Mouse (Mus musculus) G1E (cell line): ENCODE data around the gene Kat6b. TPM values are rescaled to one million over a fixed set of nuclear protein-coding genes. Genes with fewer than 3 reads are reported as not detected.

Experiments used
- ATAC-seq: 2 replicates; pipeline ENCODE4 v1.8.0; 2016; ENCODE audit warnings: mild to moderate bottlenecking; ENCODE audit not compliant: insufficient number of reproducible peaks, poor library complexity, low FRiP score, severe bottlenecking; ENCODE audit errors: extremely low read depth
- DNase-seq: peaks from one replicate; pipeline ENCODE4 v3.0.0; 2012; ENCODE audit warnings: low spot score
- H3K27me3 ChIP-seq: 2 replicates; pipeline ENCODE4 v1.6.1; 2012; ENCODE audit warnings: mild to moderate bottlenecking, low read length, inconsistent platforms; ENCODE audit not compliant: insufficient read depth
- H3K36me3 ChIP-seq: replicated peaks from 2 replicates; pipeline ENCODE3; 2012; ENCODE audit warnings: mild to moderate bottlenecking, inconsistent platforms
- H3K4me1 ChIP-seq: 2 replicates; pipeline ENCODE4 v1.6.1; 2012; ENCODE audit warnings: low read depth, low read length, inconsistent platforms, mixed read lengths; ENCODE audit not compliant: insufficient read depth
- H3K4me3 ChIP-seq: 2 replicates; pipeline ENCODE4 v1.5.1; 2012; ENCODE audit warnings: low read depth, mild to moderate bottlenecking, inconsistent platforms, low read length, moderate library complexity, mixed read lengths
- H3K9me3 ChIP-seq: replicated peaks from 2 replicates; pipeline ENCODE4 v1.6.1; 2012; ENCODE audit warnings: inconsistent platforms
- CTCF ChIP-seq: IDR thresholded peaks from 2 replicates; pipeline ENCODE4 v1.5.1; 2012; ENCODE audit warnings: low read depth, low read length, inconsistent platforms, mixed read lengths
- GATA1 ChIP-seq: IDR thresholded peaks from 2 replicates; pipeline ENCODE4 v1.6.1; 2012; ENCODE audit warnings: borderline replicate concordance, low read length, inconsistent platforms, mixed read lengths
- GATA2 ChIP-seq: IDR thresholded peaks from 2 replicates; pipeline ENCODE4 v1.6.1; 2012; ENCODE audit warnings: low read depth, low read length, inconsistent platforms, borderline replicate concordance
- POLR2AphosphoS5 ChIP-seq: IDR thresholded peaks from 2 replicates; pipeline ENCODE4 v1.6.1; 2012; ENCODE audit warnings: low read depth, low read length, inconsistent platforms; ENCODE audit not compliant: insufficient replicate concordance
- TAL1 ChIP-seq: conservative IDR thresholded peaks from 2 replicates; pipeline ENCODE4 v1.6.1; 2012; ENCODE audit warnings: low read depth, low read length, inconsistent platforms, mixed read lengths
- polyA plus RNA-seq: library from polyadenylated mRNA; stranded (reverse); fragments of >175 nt; gene quantifications from 2 replicates; pipeline ENCODE4 v1.2.3, GENCODE M21; 2012
- total RNA-seq, 2 experiments: library from RNA; stranded (forward) in 1 of 2; stranded (reverse) in 1 of 2; fragments of 200-1000 nt in 1 of 2; fragments of >200 nt in 1 of 2; fragmentation: Nextera tagmentation in 1 of 2; gene quantifications; 2 replicates each; pipeline ENCODE4 v1.2.3; 2014 to 2017

The Kat6b gene
- total and polyA plus RNA-seq, 3 experiments: 4.1 to 56.7 (median 17.8) TPM

GRCm38 (mm10) chr14:21617221-21617980, 136.2 kb downstream of the Kat6b start:
- no peak for ATAC-seq
- no peak for TF ChIP-seq CTCF
- no peak for TF ChIP-seq GATA2
- no peak for TF ChIP-seq GATA1
- no peak for TF ChIP-seq POLR2AphosphoS5
- TF ChIP-seq TAL1: no peak
- no peaks in the 10 kb centered on the region for H3K9me3 ChIP-seq

DNA sequence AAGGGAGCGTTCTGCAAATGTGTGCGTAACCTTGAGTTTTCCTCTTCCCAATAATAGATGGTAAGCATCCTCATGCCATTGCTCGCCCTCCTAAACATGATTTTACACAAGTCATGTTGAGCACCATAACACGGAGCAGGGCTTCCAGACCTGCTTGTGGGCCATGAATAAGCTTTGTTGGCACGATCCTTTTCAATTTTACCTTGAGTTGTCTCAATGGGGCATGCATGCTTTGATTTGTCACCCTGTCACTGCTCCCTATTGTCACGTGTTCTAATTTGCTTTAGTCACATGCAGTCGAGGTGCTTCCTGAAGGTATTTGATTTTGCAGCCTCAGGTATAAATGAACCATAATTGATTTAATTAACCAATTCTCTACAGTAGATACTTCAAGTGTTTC, 138.7 kb downstream of the Kat6b start:
- H3K4me1 ChIP-seq: peaks cover 6% of the 10 kb centered on the region
- H3K4me3 ChIP-seq: no peak overlapping the region
- H3K27me3 ChIP-seq: no peaks in the 10 kb centered on the region
- H3K36me3 ChIP-seq: peaks cover 40% of the 10 kb centered on the region
- no peak for TF ChIP-seq GATA2
- TF ChIP-seq GATA1: no peak
- no peak for TF ChIP-seq TAL1
- no peak for TF ChIP-seq POLR2AphosphoS5
- TF ChIP-seq CTCF: no peak
- ATAC-seq: no peak
- no peak for DNase-seq
- H3K9me3 ChIP-seq: no peaks in the 10 kb centered on the region

More at GRCm38 (mm10) chr14:21617221-21617980, 136.2 kb downstream of the Kat6b start:
- peaks cover 6% of the 10 kb centered on the region for H3K4me1 ChIP-seq
- H3K27me3 ChIP-seq: no peaks in the 10 kb centered on the region
- no peak overlapping the region for H3K4me3 ChIP-seq
- no peak for DNase-seq
- H3K36me3 ChIP-seq: peaks cover 41% of the 10 kb centered on the region

GRCm38 (mm10) chr14:21625946-21626345, 144.7 kb downstream of the Kat6b start:
- peaks cover 59% of the 10 kb centered on the region for H3K36me3 ChIP-seq
- H3K4me3 ChIP-seq: no peak overlapping the region
- H3K4me1 ChIP-seq: no peaks in the 10 kb centered on the region
- DNase-seq (no peak), ATAC-seq (no peak)
- H3K27me3 ChIP-seq: no peaks in the 10 kb centered on the region
- no peaks in the 10 kb centered on the region for H3K9me3 ChIP-seq
- TF ChIP-seq GATA2 (no peak), GATA1 (no peak), TAL1 (no peak), POLR2AphosphoS5 (no peak), CTCF (no peak)

GRCm38 (mm10) chr14:21631665-21632200, 150.5 kb downstream of the Kat6b start:
- no peaks in the 10 kb centered on the region for H3K27me3 ChIP-seq
- DNase-seq: no peak

GRCm38 (mm10) chr14:21636548-21636947, 155.3 kb downstream of the Kat6b start:
- no peaks in the 10 kb centered on the region for H3K4me1 ChIP-seq
- TF ChIP-seq GATA1 (no peak), GATA2 (no peak), POLR2AphosphoS5 (no peak), CTCF (no peak), TAL1 (no peak)
- H3K36me3 ChIP-seq: peaks cover 64% of the 10 kb centered on the region
- ATAC-seq: no peak
- no peak overlapping the region for H3K4me3 ChIP-seq
- no peak for DNase-seq
- H3K9me3 ChIP-seq: no peaks in the 10 kb centered on the region
- no peaks in the 10 kb centered on the region for H3K27me3 ChIP-seq

More at GRCm38 (mm10) chr14:21631665-21632200, 150.5 kb downstream of the Kat6b start:
- H3K36me3 ChIP-seq: peaks cover 57% of the 10 kb centered on the region
- no peak for TF ChIP-seq TAL1
- TF ChIP-seq GATA2: no peak
- no peak for TF ChIP-seq CTCF
- TF ChIP-seq POLR2AphosphoS5: no peak
- no peak for TF ChIP-seq GATA1
- no peaks in the 10 kb centered on the region for H3K4me1 ChIP-seq
- ATAC-seq: no peak
- no peak overlapping the region for H3K4me3 ChIP-seq
- H3K9me3 ChIP-seq: no peaks in the 10 kb centered on the region

- Histone ChIP-seq H3K27me3 (no peaks in the 10 kb centered on the region), H3K36me3 (peaks cover 60% of the 10 kb centered on the region), H3K4me1 (no peaks in the 10 kb centered on the region), H3K4me3 (no peak overlapping the region), H3K9me3 (no peaks in the 10 kb centered on the region)
- DNase-seq: no peak
- ATAC-seq: no peak
- no peak for TF ChIP-seq CTCF
Measured at GRCm38 (mm10) chr14:21640806-21641435, 159.7 kb downstream of the Kat6b start.
